Mouse (Mus musculus): ENCODE results near the gene Hk3.

Hk3 gene

GRCm38 (mm10) chr13:55021194-55021779 is at the start of gene Hk3:
Gene Hk3, minus strand, starts transcription at chr13:55021385.
- DNase-seq (ENCODE audit: low spot score): peak; percentile 41

- peak; percentile 9 for DNase-seq (ENCODE audit: low spot score)
Measured at GRCm38 (mm10) chr13:55069719-55070118, 48.5 kb upstream of the Hk3 start.

DNA sequence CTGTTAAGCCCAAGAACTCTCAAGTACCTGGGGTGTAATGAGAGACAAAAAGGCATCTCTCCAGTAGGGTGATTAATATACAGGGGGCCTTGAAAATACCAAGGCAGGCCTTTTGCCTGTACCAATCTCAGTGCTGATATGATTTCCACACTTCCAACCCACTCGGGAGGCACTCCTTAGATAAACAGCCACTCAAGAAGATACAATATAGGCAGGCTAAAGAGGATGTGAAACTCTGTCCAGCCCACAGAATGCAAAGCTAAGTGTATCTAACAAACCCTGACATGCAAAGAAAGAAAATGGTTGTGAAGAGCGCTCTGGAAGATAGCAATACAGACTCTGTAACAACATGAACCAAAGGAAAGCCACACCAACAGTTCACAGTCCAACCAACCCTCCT is 42.1 kb upstream of the Hk3 start:
- peak; percentile 1 for DNase-seq (ENCODE audit: low spot score)

DNA sequence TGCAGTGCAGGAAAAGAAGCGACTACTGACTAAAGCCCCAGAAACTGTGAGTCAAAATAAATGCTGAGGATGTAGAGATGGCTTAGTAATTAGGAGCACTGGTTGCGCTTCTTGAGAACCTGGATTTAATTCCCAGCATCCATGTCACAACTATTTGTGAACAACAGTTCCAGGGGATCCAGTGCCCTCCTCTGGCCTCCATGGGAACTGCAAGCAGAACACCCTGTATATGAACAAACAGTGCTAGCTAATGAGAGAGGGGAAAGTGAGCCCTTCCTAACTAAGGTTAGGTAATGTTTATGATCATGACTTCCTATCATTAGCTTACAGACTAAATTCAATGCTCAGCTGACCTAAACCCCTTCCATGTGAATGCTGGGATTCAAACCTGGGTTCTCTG is 36.9 kb upstream of the Hk3 start:
- peak; percentile 7 for DNase-seq (ENCODE audit: low spot score)

GRCm38 (mm10) chr13:55047706-55048105 is 26.5 kb upstream of the Hk3 start:
- DNase-seq (ENCODE audit: low spot score): no peak

GRCm38 (mm10) chr13:55040016-55040415 is 18.8 kb upstream of the Hk3 start:
- DNase-seq (ENCODE audit: low spot score): peak; percentile 17

GRCm38 (mm10) chr13:55024215-55024614 is 3.0 kb upstream of the Hk3 start:
- DNase-seq (ENCODE audit: low spot score): no peak

DNA sequence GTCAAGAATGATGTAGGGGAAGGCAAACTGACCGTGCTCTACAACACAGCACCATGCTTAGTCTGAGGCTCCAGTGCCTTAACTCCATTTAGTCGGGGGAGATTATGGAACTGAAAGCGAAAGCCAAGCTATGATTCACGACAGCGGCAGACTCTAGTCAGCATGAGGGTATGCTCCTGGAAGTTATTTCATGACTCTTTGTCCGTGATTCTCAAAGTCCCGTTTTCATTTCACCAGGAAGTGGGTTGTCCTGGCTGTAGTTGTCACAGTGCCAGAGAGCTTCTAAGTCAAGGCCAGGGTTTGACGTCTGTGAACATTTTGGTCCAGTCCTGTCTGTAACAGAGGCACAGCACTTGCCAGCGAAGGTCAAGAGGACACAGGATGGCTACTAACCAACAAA is 1.5 kb upstream of the Hk3 start:
- no peak for DNase-seq (ENCODE audit: low spot score)

- no peak for DNase-seq (ENCODE audit: low spot score)
Measured at GRCm38 (mm10) chr13:55022256-55022655, 1.1 kb upstream of the Hk3 start.

DNA sequence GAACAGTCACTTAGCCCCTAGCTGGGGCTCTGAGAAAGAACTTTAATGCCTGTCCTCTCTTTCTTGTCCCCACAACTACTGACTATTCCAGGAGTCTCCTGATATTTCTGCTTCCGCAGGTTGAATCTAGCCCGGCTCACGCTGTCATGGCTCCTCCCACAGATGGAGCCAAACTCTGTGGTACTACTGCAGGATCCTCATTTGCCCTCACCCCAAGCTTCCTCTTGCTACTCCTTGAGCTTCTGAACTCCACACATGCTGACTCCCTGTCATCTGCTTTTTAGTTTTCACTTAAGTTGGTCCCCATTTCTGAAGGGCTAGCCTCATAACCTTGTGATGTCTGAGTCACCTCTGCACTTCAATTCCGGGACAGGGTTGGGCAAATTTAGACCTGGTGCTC is 1.1 kb downstream of the Hk3 start:
- no peak for DNase-seq (ENCODE audit: low spot score)

DNA sequence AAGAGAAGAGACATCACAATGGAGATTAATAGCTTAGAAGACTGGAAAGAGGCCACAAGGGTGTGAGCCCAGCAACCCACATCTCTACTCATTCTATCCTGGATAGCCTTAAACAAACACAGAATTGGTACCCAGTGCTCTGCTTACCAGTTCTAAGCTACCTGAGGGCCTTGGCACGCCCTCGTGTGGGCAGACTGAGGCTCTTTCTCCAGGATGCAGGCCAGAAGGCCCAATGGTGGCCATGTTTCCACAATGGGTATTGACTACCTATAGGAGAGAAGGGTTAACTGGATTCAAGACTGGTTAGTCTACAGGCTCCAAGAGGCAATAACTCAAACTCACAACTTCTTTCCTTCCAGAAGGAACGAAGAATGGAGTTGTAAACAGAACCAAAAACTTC is 2.0 kb downstream of the Hk3 start:
- DNase-seq (ENCODE audit: low spot score): no peak

GRCm38 (mm10) chr13:55018700-55019099 is 2.5 kb downstream of the Hk3 start:
- DNase-seq (ENCODE audit: low spot score): no peak

DNA sequence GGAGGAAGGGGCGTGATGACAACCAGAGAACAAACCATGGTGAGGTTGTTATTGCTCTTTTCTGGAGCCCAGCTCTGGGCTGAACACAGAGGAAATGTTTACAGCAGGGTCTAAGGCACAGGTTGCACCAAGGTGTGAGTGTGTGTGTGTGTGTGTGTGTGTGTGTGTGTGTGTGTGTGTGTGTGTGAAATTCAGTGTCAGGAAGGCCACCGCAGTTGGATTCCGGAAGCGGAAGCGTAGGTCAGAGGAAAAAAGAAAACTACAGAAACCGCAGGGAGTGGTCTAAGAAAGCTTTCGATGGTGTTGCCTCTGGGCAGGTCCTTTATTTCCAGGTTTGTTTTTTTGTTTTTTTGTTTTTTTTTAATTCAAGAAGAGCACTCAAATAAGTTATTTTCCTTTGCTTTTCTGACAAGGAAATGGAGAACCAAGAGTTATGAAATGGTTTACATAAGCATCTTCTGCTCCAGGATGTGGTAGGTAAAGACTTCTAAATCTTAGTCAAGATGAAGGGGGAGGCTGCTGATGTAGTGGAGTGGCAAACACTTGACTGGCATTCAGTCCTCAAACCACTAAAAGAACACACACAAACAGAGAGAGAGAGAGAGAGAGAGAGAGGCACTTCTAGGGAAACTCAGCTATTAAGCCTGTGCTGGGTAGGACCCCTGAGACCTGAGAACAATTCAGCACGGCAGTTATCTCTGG is 3.1 kb downstream of the Hk3 start:
- no peak for DNase-seq (ENCODE audit: low spot score)

DNA sequence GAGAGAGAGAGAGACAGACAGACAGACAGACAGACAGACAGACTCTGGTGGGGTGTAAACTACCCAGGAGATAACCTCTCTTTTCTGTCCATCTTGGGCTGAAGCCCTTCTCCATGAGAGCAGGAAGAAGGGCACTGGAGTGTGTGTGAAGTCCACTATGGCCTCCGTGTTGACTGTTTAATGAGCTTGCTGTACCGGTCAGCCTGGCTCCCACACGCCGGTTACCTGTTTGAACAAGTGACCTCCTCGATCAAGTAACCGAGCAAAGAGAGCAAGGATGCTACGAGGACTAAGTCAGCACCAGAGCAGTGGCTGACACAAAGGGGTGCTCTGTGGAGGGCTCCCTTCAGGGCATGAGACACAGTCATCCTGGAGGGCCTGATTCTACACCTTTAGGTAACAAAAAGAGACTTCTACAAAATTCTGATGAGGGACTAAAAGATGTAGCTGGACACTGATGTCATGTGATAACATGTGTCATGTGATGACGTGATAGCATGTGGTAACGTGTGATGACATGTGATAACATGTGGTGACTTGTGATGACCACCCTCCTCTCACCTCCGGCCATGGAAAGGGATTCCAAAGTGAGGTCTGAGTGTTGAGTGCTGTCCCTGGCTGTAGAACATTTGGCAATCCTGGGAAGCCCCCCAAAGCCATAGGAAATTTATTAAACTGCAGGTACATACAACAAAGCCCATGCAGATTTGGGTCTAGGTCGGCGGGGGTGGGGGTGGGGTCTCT is 3.9 kb downstream of the Hk3 start:
- no peak for DNase-seq (ENCODE audit: low spot score)

GRCm38 (mm10) chr13:55014451-55014850 is 6.7 kb downstream of the Hk3 start:
- DNase-seq (ENCODE audit: low spot score): no peak

- no peak for DNase-seq (ENCODE audit: low spot score)
Measured at GRCm38 (mm10) chr13:55013702-55014344, 7.4 kb downstream of the Hk3 start.

DNA sequence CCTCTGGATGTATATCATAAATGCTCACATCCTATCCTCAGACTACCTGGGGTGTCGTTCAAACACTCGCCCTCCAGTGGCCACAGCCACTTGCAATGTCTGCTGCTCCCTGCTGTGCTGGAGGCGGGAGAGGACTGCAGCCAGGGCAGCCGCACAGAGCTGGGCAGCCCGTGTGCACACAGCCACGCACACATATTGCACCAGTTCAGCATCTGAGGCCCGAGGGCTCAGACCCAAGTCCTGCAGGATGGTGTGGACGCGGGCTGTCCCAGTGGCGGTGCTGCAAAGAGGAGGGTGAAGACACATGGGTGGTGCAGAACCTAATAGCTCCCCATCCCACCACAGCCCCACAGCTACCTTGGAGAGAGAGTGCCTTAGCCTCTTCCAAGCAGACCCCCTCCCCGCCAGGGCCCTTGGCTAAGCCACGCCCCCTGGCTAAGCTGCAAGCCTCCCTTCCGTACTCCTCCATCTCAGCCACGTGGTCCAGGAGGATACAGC is 9.2 kb downstream of the Hk3 start:
- no peak for DNase-seq (ENCODE audit: low spot score)

- DNase-seq (ENCODE audit: low spot score): no peak
Measured at GRCm38 (mm10) chr13:55011103-55011502, 10.1 kb downstream of the Hk3 start.

DNA sequence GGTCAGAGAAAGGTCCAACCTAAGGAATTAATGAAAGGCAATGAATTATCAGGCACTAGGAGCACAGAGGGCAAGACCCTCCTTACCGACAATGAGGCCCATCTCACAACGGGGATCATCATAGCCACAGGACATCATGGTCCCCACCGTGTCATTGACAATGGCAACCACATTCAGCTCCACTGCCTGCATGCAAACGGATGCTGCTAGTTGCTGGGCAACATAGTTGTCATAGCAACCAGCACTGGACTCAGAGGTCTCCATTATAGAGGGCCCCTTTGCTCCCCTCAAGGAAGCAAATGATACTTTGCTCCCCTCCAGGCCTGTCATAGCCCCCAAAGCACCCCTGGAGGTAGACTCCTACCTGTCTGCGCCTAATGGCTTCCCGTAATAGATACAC is 12.6 kb downstream of the Hk3 start:
- no peak for DNase-seq (ENCODE audit: low spot score)

GRCm38 (mm10) chr13:55006415-55006742 is 14.8 kb downstream of the Hk3 start:
- no peak for DNase-seq (ENCODE audit: low spot score)

DNA sequence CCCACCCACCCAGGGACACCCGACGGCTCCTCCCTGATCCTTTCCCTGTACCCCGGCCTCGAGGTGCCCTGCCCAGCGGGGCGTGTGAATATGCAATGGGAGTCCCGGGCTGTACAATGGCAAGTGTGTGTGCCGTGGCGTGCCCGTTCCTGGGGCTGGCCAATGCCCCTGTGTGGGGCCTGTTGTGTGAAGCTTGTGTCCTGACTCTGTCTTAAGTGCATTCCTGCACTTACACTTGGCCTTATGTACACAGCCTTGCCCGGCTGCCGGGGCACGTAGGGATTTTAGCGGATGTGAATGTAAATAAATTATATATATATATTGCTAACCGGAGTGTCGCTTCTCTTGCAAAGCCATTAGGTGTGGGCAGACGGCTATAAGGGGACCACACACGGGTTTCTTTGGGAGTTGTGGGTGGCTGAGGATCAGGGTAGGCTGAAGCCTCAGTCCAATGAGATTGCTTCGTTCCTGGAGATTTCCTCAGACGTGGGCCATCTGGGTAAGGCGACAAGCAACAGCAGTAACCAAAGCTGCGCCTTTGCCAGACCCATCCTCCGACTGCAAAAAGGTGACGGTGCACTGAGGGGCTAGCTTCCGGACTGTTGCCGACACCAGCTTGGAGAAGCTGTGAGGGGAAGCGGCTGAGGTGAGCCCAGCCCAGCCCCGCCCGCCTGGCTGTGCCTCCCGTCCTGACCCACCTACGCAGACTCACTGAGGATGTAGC is 15.3 kb downstream of the Hk3 start:
- no peak for DNase-seq (ENCODE audit: low spot score)

DNA sequence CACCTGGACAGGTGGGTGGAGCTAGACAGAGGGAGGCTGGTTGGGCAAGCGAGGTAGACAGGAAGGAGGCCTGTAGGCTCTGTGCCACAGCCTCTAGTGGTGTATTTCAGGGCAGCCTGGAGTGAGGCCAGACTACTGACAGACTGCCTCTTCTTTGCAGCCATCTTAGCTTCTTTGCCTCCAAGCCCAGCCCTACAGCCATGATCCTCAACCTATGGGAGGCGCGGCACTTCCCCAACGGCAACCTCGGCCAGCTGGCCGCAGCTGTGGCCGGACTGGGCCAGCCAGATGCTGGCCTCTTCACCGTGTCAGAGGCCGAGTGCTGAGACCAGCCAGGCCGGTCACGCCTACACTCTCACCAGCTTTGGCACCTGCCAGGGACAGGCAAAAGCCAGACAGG is 16.5 kb downstream of the Hk3 start:
- DNase-seq (ENCODE audit: low spot score): peak; percentile 34

Measured in lung, postnatal 25 days (tissue).